Mouse (Mus musculus) forebrain, postnatal 0 days (tissue): ENCODE measurements at regions not wholly inside any gene's neighbourhood (a gene's known extent, or its start where the extent isn't known, plus 50 kb on each side); places are given as distances from the start of the nearest gene placed in this dataset.

Experiments used
- ATAC-seq: fragments of 200-750 bp; cut with Nextera tagmentation; 2 replicates; pipeline ENCODE4 v1.8.0; 2017; ENCODE audit warnings: mild to moderate bottlenecking, moderate library complexity
- DNase-seq: peaks from one replicate; pipeline ENCODE4 v3.0.0-alpha.2; 2015
- H3K27ac ChIP-seq: fragments of 300-500 bp; sonication (generic); 2 replicates; pipeline ENCODE4 v1.5.1; 2014; ENCODE audit warnings: low read depth, mild to moderate bottlenecking, antibody characterized with exemption, low read length, moderate library complexity, mixed read lengths
- H3K27me3 ChIP-seq: fragments of 300-500 bp; sonication (generic); 2 replicates; pipeline ENCODE4 v1.6.1; 2014; ENCODE audit warnings: mild to moderate bottlenecking, low read length, mixed read lengths; ENCODE audit not compliant: insufficient read depth
- H3K36me3 ChIP-seq: fragments of 300-500 bp; sonication (generic); 2 replicates; pipeline ENCODE4 v1.6.1; 2014; ENCODE audit warnings: mild to moderate bottlenecking, moderate library complexity; ENCODE audit not compliant: insufficient read depth
- H3K4me1 ChIP-seq: fragments of 300-500 bp; sonication (generic); 2 replicates; pipeline ENCODE4 v1.6.1; 2014; ENCODE audit warnings: antibody characterized with exemption; ENCODE audit not compliant: insufficient read depth
- H3K4me2 ChIP-seq: fragments of 300-500 bp; sonication (generic); 2 replicates; pipeline ENCODE4 v1.6.1; 2014; ENCODE audit warnings: low read depth, mild to moderate bottlenecking, moderate library complexity
- H3K4me3 ChIP-seq: fragments of 300-500 bp; sonication (generic); 2 replicates; pipeline ENCODE4 v1.5.1; 2014; ENCODE audit warnings: low read depth, low read length, mixed read lengths
- H3K9ac ChIP-seq: fragments of 300-500 bp; sonication (generic); 2 replicates; pipeline ENCODE4 v1.6.1; 2014; ENCODE audit warnings: mild to moderate bottlenecking
- H3K9me3 ChIP-seq: fragments of 300-500 bp; sonication (generic); 2 replicates; pipeline ENCODE4 v1.6.1; 2016; ENCODE audit warnings: low read length
- CTCF ChIP-seq: sonication (generic); IDR thresholded peaks from 2 replicates; pipeline ENCODE4 v1.5.1; 2016; ENCODE audit warnings: antibody characterized with exemption, control low read depth, low read depth
- WGBS: fragments of 180-500 bp; shearing (Covaris S2); extraction: QIAGEN DNeasy Blood & Tissue Kit; methylation state at CpG from one replicate; pipeline ENCODE4 v1.1.7; 2014; 5-methylcytosine and 5-hydroxymethylcytosine counted together

- Histone ChIP-seq H3K36me3 (no peaks in the 10 kb centered on the region), H3K9me3 (no peaks in the 10 kb centered on the region), H3K9ac (no peak overlapping the region), H3K4me3 (no peak overlapping the region), H3K4me2 (no peak overlapping the region), H3K27me3 (no peaks in the 10 kb centered on the region), H3K27ac (no peak overlapping the region), H3K4me1 (no peaks in the 10 kb centered on the region)
- ATAC-seq (no peak), DNase-seq (no peak)
- no peak for TF ChIP-seq CTCF
- WGBS, result 88% methylated on average over 2 of the region's 2 CpGs
Measured at GRCm38 (mm10) chr2:149546639-149547200, 141.9 kb downstream of the Cst10 start.

- Histone ChIP-seq H3K27ac (no peak overlapping the region), H3K9ac (no peak overlapping the region), H3K9me3 (no peaks in the 10 kb centered on the region), H3K4me2 (no peak overlapping the region), H3K27me3 (no peaks in the 10 kb centered on the region), H3K36me3 (no peaks in the 10 kb centered on the region), H3K4me1 (no peaks in the 10 kb centered on the region), H3K4me3 (no peak overlapping the region)
- ATAC-seq, result no peak
- DNase-seq, result no peak
- TF ChIP-seq CTCF, result no peak
Measured at GRCm38 (mm10) chr2:149555209-149555608, 150.4 kb downstream of the Cst10 start.

GRCm38 (mm10) chr2:149573773-149574172 is 168.9 kb downstream of the Cst10 start:
- Histone ChIP-seq H3K27ac (no peak overlapping the region), H3K4me3 (no peak overlapping the region), H3K4me1 (no peaks in the 10 kb centered on the region), H3K9ac (no peak overlapping the region), H3K36me3 (no peaks in the 10 kb centered on the region), H3K9me3 (no peaks in the 10 kb centered on the region), H3K27me3 (no peaks in the 10 kb centered on the region), H3K4me2 (no peak overlapping the region)
- TF ChIP-seq CTCF, result no peak
- no peak for DNase-seq
- no peak for ATAC-seq
- WGBS, result 84% methylated on average over 1 of the region's 1 CpGs

GRCm38 (mm10) chr2:149602581-149602980 is 197.7 kb downstream of the Cst10 start:
- Histone ChIP-seq H3K4me3 (no peak overlapping the region), H3K9me3 (no peaks in the 10 kb centered on the region), H3K36me3 (no peaks in the 10 kb centered on the region), H3K27me3 (no peaks in the 10 kb centered on the region), H3K4me1 (no peaks in the 10 kb centered on the region), H3K9ac (no peak overlapping the region), H3K4me2 (no peak overlapping the region), H3K27ac (no peak overlapping the region)
- ATAC-seq (no peak), DNase-seq (no peak)
- 82% methylated on average over 2 of the region's 2 CpGs for WGBS
- TF ChIP-seq CTCF, result no peak

- ATAC-seq (no peak), DNase-seq (no peak)
- H3K4me1 ChIP-seq, result no peaks in the 10 kb centered on the region
- no peaks in the 10 kb centered on the region for H3K9me3 ChIP-seq
- TF ChIP-seq CTCF, result no peak
- H3K4me3 ChIP-seq, result no peak overlapping the region
- H3K36me3 ChIP-seq, result no peaks in the 10 kb centered on the region
- no peak overlapping the region for H3K27ac ChIP-seq
- no peak overlapping the region for H3K9ac ChIP-seq
- no peaks in the 10 kb centered on the region for H3K27me3 ChIP-seq
- 81% methylated on average over 3 of the region's 3 CpGs for WGBS
- no peak overlapping the region for H3K4me2 ChIP-seq
Measured at GRCm38 (mm10) chr2:149613381-149613780, 208.5 kb downstream of the Cst10 start.

- peak; percentile 54 for DNase-seq
- no peak overlapping the region for H3K9ac ChIP-seq
- no peaks in the 10 kb centered on the region for H3K36me3 ChIP-seq
- H3K27ac ChIP-seq, result peak overlapping the region; percentile 22; the same call in 1 of the 2 replicates
- ATAC-seq, result peak; percentile 91
- TF ChIP-seq CTCF, result no peak
- H3K4me1 ChIP-seq, result no peaks in the 10 kb centered on the region
- no peak overlapping the region for H3K4me3 ChIP-seq
- 47% methylated on average over 2 of the region's 2 CpGs for WGBS
- no peak overlapping the region for H3K4me2 ChIP-seq
- no peaks in the 10 kb centered on the region for H3K27me3 ChIP-seq
- H3K9me3 ChIP-seq, result no peaks in the 10 kb centered on the region
Measured at GRCm38 (mm10) chr2:149614078-149614939, 209.5 kb downstream of the Cst10 start.

GRCm38 (mm10) chr2:149625626-149626025 is 203.4 kb upstream of the Syndig1 start:
- ATAC-seq, result no peak
- Histone ChIP-seq H3K4me2 (no peak overlapping the region), H3K4me1 (no peaks in the 10 kb centered on the region), H3K9me3 (no peaks in the 10 kb centered on the region), H3K36me3 (no peaks in the 10 kb centered on the region), H3K4me3 (no peak overlapping the region), H3K27ac (no peak overlapping the region), H3K9ac (no peak overlapping the region), H3K27me3 (no peaks in the 10 kb centered on the region)
- no peak for TF ChIP-seq CTCF
- 48% methylated on average over 1 of the region's 1 CpGs for WGBS
- DNase-seq, result peak; percentile 29
